Comparison of ENCODE assay signal across 15 mouse cellular contexts in the genomic region with DNA sequence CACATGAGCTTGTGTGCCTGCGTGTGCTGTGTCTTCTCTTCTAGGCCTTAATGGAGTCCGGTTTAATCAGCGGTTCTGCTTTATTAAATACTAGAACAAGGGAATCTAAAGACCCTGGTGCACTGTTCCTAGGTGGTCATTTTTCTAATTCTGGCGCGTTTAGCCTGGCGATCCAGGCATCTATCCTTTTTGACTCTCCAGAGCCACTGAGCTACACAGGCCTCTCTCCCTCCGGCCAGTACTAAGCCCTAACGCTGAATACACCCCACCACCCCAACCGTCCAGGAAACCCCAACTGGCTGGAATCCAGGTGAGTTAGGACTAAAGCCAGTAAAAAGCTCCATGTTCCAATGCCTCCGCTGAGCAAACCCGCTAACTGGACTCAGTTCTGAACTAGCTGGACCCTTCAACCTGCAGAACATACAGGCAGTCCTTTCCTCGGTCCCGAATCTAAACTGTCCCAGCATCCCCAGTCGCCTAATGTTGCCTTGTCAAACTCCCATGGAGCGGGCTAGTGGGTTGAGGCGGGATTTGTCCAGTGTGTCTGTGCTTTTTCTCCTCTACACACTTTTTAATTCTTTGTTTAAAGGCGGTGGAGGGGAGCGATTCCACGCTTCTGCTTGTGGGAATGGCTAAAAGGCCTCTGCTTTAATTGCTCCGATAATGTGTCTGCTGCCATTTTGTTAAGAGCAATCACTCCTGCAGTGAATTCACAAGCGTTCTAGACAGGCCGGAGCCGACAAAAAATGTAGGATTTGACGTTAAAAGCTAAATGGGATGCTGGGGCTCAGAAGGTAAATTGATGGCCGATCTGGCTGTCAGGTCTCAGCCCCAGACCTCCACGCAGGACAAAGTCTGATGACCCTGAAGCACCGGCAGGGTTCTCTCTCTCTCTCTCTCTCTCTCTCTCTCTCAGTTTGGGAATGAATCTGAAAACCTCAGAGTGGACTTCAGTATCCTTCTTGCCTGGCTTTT. TPM values are rescaled to one million over a fixed set of nuclear protein-coding genes. Genes with fewer than 3 reads are reported as not detected.
DNase-seq lines count a peak whose midpoint lies in the region; ATAC-seq and TF ChIP-seq lines count a peak whose summit lies in the region.
"Had no signal": no experiment of that assay in that cellular context is flagged by ENCODE, and none has a peak within 500 bp of the region (broad histone marks: within the 10 kb centered on the region; RNA-seq: fewer than 3 reads in every experiment).

No protein-coding gene starts in this region.

- peak; percentile 45 for DNase-seq in hindbrain, embryonic 10.5 days (ENCODE audit: low spot score)
- no peak for DNase-seq in hindbrain, postnatal 0 days (ENCODE audit: low spot score)
- no peak for DNase-seq in embryonic facial prominence, embryonic 14.5 days (ENCODE audit: low spot score)
- peak; percentile 10 for DNase-seq in liver, postnatal 0 days
- no peak for DNase-seq in right cerebral cortex, postnatal 36 days (ENCODE audit: low spot score in 2 of 2)
- no peak for DNase-seq in left cerebral cortex, postnatal 10 days (ENCODE audit: extremely low spot score in 1 of 2, low spot score in 2 of 2)
- no peak for DNase-seq in ovary, adult 18-20 months (ENCODE audit: low spot score)
- DNase-seq: adrenal gland, adult 8-10 months; kidney, postnatal 25 days; lung, postnatal 10 days; thymus, postnatal 14 days had no signal

- intact Hi-C loops in left cerebral cortex, postnatal 10 days (cut with DNase I) = loop anchor here (5.0 kb wide), 1 partner anchor 704 kb away; no protein-coding TSS in a partner anchor

- no peaks in the 10 kb centered on the region for H3K36me3 ChIP-seq in hindbrain, embryonic 10.5 days
- H3K36me3 ChIP-seq in hindbrain, postnatal 0 days (ENCODE audit: insufficient read depth, low read length) = no peaks in the 10 kb centered on the region
- H3K36me3 ChIP-seq in embryonic facial prominence, embryonic 14.5 days (ENCODE audit: control insufficient read depth, insufficient read depth, low read length) = no peaks in the 10 kb centered on the region
- H3K36me3 ChIP-seq in intestine, embryonic 15.5 days = no peaks in the 10 kb centered on the region
- H3K36me3 ChIP-seq in liver, postnatal 0 days (replicated peaks; ENCODE audit: insufficient read depth, low read length) = no peaks in the 10 kb centered on the region
- H3K36me3 ChIP-seq: hindbrain, embryonic 12.5 days had no signal

- H3K27ac ChIP-seq in hindbrain, embryonic 10.5 days = no peak overlapping the region
- no peak overlapping the region for H3K27ac ChIP-seq in hindbrain, postnatal 0 days
- H3K27ac ChIP-seq in embryonic facial prominence, embryonic 14.5 days (replicated peaks; ENCODE audit: low read depth, low read length) = peak overlapping the region; percentile 74
- peak overlapping the region; percentile 72 for H3K27ac ChIP-seq in intestine, embryonic 15.5 days
- H3K27ac ChIP-seq in liver, postnatal 0 days (ENCODE audit: low read depth) = 0 out of 2 replicates have a peak overlapping the region, but pooled peaks have one; percentile 11
- H3K27ac ChIP-seq: hindbrain, embryonic 12.5 days; left cerebral cortex, adult 2 months had no signal

- H3K27me3 ChIP-seq in hindbrain, embryonic 10.5 days (ENCODE audit: insufficient read depth, poor library complexity, severe bottlenecking) = peaks cover 100% of the 10 kb centered on the region
- H3K27me3 ChIP-seq in hindbrain, postnatal 0 days (ENCODE audit: insufficient read depth, low read length) = peaks cover 90% of the 10 kb centered on the region
- peaks cover 96% of the 10 kb centered on the region for H3K27me3 ChIP-seq in embryonic facial prominence, embryonic 14.5 days (replicated peaks; ENCODE audit: control insufficient read depth, insufficient read depth, low read length)
- peaks cover 48% of the 10 kb centered on the region for H3K27me3 ChIP-seq in intestine, embryonic 15.5 days (replicated peaks)
- peaks cover 89% of the 10 kb centered on the region for H3K27me3 ChIP-seq in liver, postnatal 0 days (ENCODE audit: insufficient read depth, low read length)

- TF ChIP-seq CTCF in hindbrain, postnatal 0 days (IDR thresholded peaks at IDR 0.05; ENCODE audit: low read depth) = no peak
- no peak for TF ChIP-seq CTCF in liver, postnatal 0 days (IDR thresholded peaks at IDR 0.05; ENCODE audit: low read depth)

- no peak overlapping the region for H3K4me2 ChIP-seq in hindbrain, postnatal 0 days (ENCODE audit: low read depth, low read length)
- peak overlapping the region; percentile 52 for H3K4me2 ChIP-seq in embryonic facial prominence, embryonic 14.5 days (ENCODE audit: low read depth, low read length)
- peak overlapping the region; percentile 59 for H3K4me2 ChIP-seq in intestine, embryonic 15.5 days (replicated peaks)
- 0 out of 2 replicates have a peak overlapping the region, but pooled peaks have one; percentile 4 for H3K4me2 ChIP-seq in liver, postnatal 0 days (ENCODE audit: low read depth, low read length)
- H3K4me2 ChIP-seq: hindbrain, embryonic 12.5 days had no signal

- WGBS in hindbrain, embryonic 10.5 days = 1% methylated on average over 27 of the region's 27 CpGs
- WGBS in hindbrain, postnatal 0 days = 5% methylated on average over 27 of the region's 27 CpGs
- WGBS in embryonic facial prominence, embryonic 14.5 days = 10% methylated on average over 27 of the region's 27 CpGs
- 27% methylated on average over 27 of the region's 27 CpGs for WGBS in intestine, embryonic 15.5 days
- 27% methylated on average over 27 of the region's 27 CpGs for WGBS in liver, postnatal 0 days (ENCODE audit: insufficient replicate concordance)

- H3K4me1 ChIP-seq in hindbrain, embryonic 10.5 days (replicated peaks) = peaks cover 23% of the 10 kb centered on the region
- H3K4me1 ChIP-seq in hindbrain, postnatal 0 days (ENCODE audit: insufficient read depth, low read length) = no peaks in the 10 kb centered on the region; the same call in 1 of the 2 replicates
- peaks cover 2% of the 10 kb centered on the region; the same call in 1 of the 2 replicates for H3K4me1 ChIP-seq in embryonic facial prominence, embryonic 14.5 days (ENCODE audit: control insufficient read depth, insufficient read depth, low read length)
- peaks cover 10% of the 10 kb centered on the region for H3K4me1 ChIP-seq in intestine, embryonic 15.5 days (replicated peaks)
- peaks cover 4% of the 10 kb centered on the region for H3K4me1 ChIP-seq in liver, postnatal 0 days (ENCODE audit: insufficient read depth)

- H3K4me3 ChIP-seq in hindbrain, embryonic 10.5 days = no peak overlapping the region
- H3K4me3 ChIP-seq in hindbrain, postnatal 0 days (ENCODE audit: low read length) = no peak overlapping the region
- H3K4me3 ChIP-seq in embryonic facial prominence, embryonic 14.5 days (ENCODE audit: low read depth, low read length) = peak overlapping the region; percentile 47
- H3K4me3 ChIP-seq in intestine, embryonic 15.5 days (replicated peaks) = peak overlapping the region; percentile 30
- no peak overlapping the region for H3K4me3 ChIP-seq in liver, postnatal 0 days (ENCODE audit: low read depth, low read length)
- H3K4me3 ChIP-seq: hindbrain, embryonic 12.5 days; left cerebral cortex, adult 2 months had no signal

- no peak overlapping the region for H3K9ac ChIP-seq in hindbrain, postnatal 0 days (replicated peaks; ENCODE audit: low read length)
- H3K9ac ChIP-seq in embryonic facial prominence, embryonic 14.5 days (ENCODE audit: low read depth, low read length) = peak overlapping the region; percentile 61
- peak overlapping the region; percentile 42; the same call in 1 of the 2 replicates for H3K9ac ChIP-seq in intestine, embryonic 15.5 days
- no peak overlapping the region for H3K9ac ChIP-seq in liver, postnatal 0 days (replicated peaks)
- H3K9ac ChIP-seq: hindbrain, embryonic 12.5 days had no signal

- ATAC-seq in hindbrain, postnatal 0 days = no peak
- no peak for ATAC-seq in embryonic facial prominence, embryonic 14.5 days (ENCODE audit: low read depth)
- no peak for ATAC-seq in intestine, embryonic 15.5 days
- no peak for ATAC-seq in liver, postnatal 0 days

- no peaks in the 10 kb centered on the region for H3K9me3 ChIP-seq in hindbrain, embryonic 10.5 days
- no peaks in the 10 kb centered on the region for H3K9me3 ChIP-seq in hindbrain, postnatal 0 days (ENCODE audit: low read length)
- no peaks in the 10 kb centered on the region for H3K9me3 ChIP-seq in embryonic facial prominence, embryonic 14.5 days (ENCODE audit: control insufficient read depth, low read length)
- no peaks in the 10 kb centered on the region for H3K9me3 ChIP-seq in intestine, embryonic 15.5 days
- no peaks in the 10 kb centered on the region for H3K9me3 ChIP-seq in liver, postnatal 0 days (ENCODE audit: low read length)
- H3K9me3 ChIP-seq: hindbrain, embryonic 12.5 days had no signal

- no peak for TF ChIP-seq EP300 in liver, postnatal 0 days (IDR thresholded peaks at IDR 0.05; ENCODE audit: low read depth)

RNA-seq across cellular contexts. Expression of gene Hand2, which starts 5.6 kb away (rescaled TPM):
- polyA plus RNA-seq in hindbrain, embryonic 10.5 days (2016; fragmentation: Nextera tagmentation; extraction: Ambion mirVana) = 0.20 TPM in 1 of 2 replicates, not detected in the other
- not detected in 2 replicates for total RNA-seq in hindbrain, postnatal 0 days (2014; rRNA removed)
- polyA plus RNA-seq in hindbrain, postnatal 0 days (2015; fragmentation: Nextera tagmentation; extraction: Ambion mirVana) = not detected in 2 replicates
- polyA plus RNA-seq in embryonic facial prominence, embryonic 14.5 days (2014; fragmentation: Nextera tagmentation; extraction: Ambion mirVana) = 2.9 and 3.6 TPM in 2 replicates
- 6.7 and 9.4 TPM in 2 replicates for polyA plus RNA-seq in intestine, embryonic 15.5 days (2015; fragmentation: Nextera tagmentation; extraction: Ambion mirVana)
- polyA plus RNA-seq in liver, postnatal 0 days (2015; fragmentation: Nextera tagmentation; extraction: Ambion mirVana) = 0.69 and 0.70 TPM in 2 replicates
- total RNA-seq in left cerebral cortex, postnatal 10 days (2021) = not detected
- total RNA-seq: left cerebral cortex, adult 2 months; midbrain, postnatal 0 days had no signal
- polyA plus RNA-seq: hindbrain, embryonic 12.5 days; midbrain, postnatal 0 days had no signal

Comparison
In these comparisons a context has a peak if more than half of its experiments do, and no peak if none do; other contexts are left out.
1. DNase-seq: peak in hindbrain, embryonic 10.5 days (single experiment) and liver, postnatal 0 days (single experiment); none in hindbrain, postnatal 0 days (single experiment), embryonic facial prominence, embryonic 14.5 days (single experiment), right cerebral cortex, postnatal 36 days (0 of 2), left cerebral cortex, postnatal 10 days (0 of 2) and ovary, adult 18-20 months (single experiment).
2. H3K27ac ChIP-seq: peak in embryonic facial prominence, embryonic 14.5 days (single experiment), intestine, embryonic 15.5 days (single experiment) and liver, postnatal 0 days (single experiment); none in hindbrain, embryonic 10.5 days (single experiment) and hindbrain, postnatal 0 days (single experiment).
3. H3K4me3 ChIP-seq: peak in embryonic facial prominence, embryonic 14.5 days (single experiment) and intestine, embryonic 15.5 days (single experiment); none in hindbrain, embryonic 10.5 days (single experiment), hindbrain, postnatal 0 days (single experiment) and liver, postnatal 0 days (single experiment).
4. H3K9ac ChIP-seq: peak in embryonic facial prominence, embryonic 14.5 days (single experiment) and intestine, embryonic 15.5 days (single experiment); none in hindbrain, postnatal 0 days (single experiment) and liver, postnatal 0 days (single experiment).